Mouse (Mus musculus): ENCODE results near the gene Gm37240.

GRCm38 (mm10) chr3:84827617-84828016 lies 1059.7 kb downstream of the Gm37240 start:
- TF ChIP-seq CTCF (IDR thresholded peaks at IDR 0.05; ENCODE audit: borderline replicate concordance, insufficient read depth, low read length) (no peak), POLR2A (IDR thresholded peaks at IDR 0.05; ENCODE audit: low read depth, low read length) (no peak)
